Comparison of ENCODE assay signal across 10 mouse cellular contexts in genomic region chr15:84891246-84891645, GRCm38 (mm10).
"Had no signal": no experiment of that assay in that cellular context is flagged by ENCODE, and none has a peak within 500 bp of the region (broad histone marks: within the 10 kb centered on the region; RNA-seq: fewer than 3 reads in every experiment).

No protein-coding gene starts in this region.

- H3K4me3 ChIP-seq: layer of hippocampus, adult 2 months; limb, embryonic 10.5 days; limb, embryonic 13.5 days; liver, embryonic 12.5 days; liver, embryonic 15.5 days; lung, embryonic 15.5 days; megakaryocyte, embryonic 14.5 days; midbrain, embryonic 13.5 days; stomach, embryonic 15.5 days had no signal

- H3K4me1 ChIP-seq: limb, embryonic 13.5 days; liver, embryonic 12.5 days; liver, embryonic 15.5 days; lung, embryonic 15.5 days; megakaryocyte, embryonic 14.5 days; stomach, embryonic 15.5 days had no signal

- H3K9ac ChIP-seq: limb, embryonic 13.5 days; liver, embryonic 12.5 days; liver, embryonic 15.5 days; lung, embryonic 15.5 days; midbrain, embryonic 13.5 days; stomach, embryonic 15.5 days had no signal

- H3K36me3 ChIP-seq: limb, embryonic 10.5 days; limb, embryonic 13.5 days; liver, embryonic 12.5 days; liver, embryonic 15.5 days; lung, embryonic 15.5 days; midbrain, embryonic 13.5 days; stomach, embryonic 15.5 days had no signal

- H3K27me3 ChIP-seq: limb, embryonic 13.5 days; liver, embryonic 12.5 days; liver, embryonic 15.5 days; lung, embryonic 15.5 days; stomach, embryonic 15.5 days had no signal

- H3K27ac ChIP-seq: kidney, postnatal 0 days; layer of hippocampus, adult 2 months; limb, embryonic 10.5 days; limb, embryonic 13.5 days; liver, embryonic 12.5 days; liver, embryonic 15.5 days; lung, embryonic 15.5 days; midbrain, embryonic 13.5 days; stomach, embryonic 15.5 days had no signal

- H3K9me3 ChIP-seq: limb, embryonic 10.5 days; liver, embryonic 12.5 days; liver, embryonic 15.5 days; lung, embryonic 15.5 days; stomach, embryonic 15.5 days had no signal

- ATAC-seq: liver, embryonic 12.5 days had no signal

- H3K4me2 ChIP-seq: limb, embryonic 13.5 days; liver, embryonic 12.5 days; liver, embryonic 15.5 days; lung, embryonic 15.5 days; midbrain, embryonic 13.5 days; stomach, embryonic 15.5 days had no signal
